Mouse (Mus musculus) left cerebral cortex, adult 11 months (tissue): ENCODE measurements around the gene Plekhm1.
"Not testable (repeated sequence)": the region's sequence is repeated elsewhere in the genome, so short reads cannot be mapped to it uniquely, and the experiment has no call there.

ENCODE experiments used
- DNase-seq: peaks from one replicate; pipeline ENCODE4 v3.0.0; 2022; ENCODE audit warnings: low spot score

Gene Plekhm1

DNA sequence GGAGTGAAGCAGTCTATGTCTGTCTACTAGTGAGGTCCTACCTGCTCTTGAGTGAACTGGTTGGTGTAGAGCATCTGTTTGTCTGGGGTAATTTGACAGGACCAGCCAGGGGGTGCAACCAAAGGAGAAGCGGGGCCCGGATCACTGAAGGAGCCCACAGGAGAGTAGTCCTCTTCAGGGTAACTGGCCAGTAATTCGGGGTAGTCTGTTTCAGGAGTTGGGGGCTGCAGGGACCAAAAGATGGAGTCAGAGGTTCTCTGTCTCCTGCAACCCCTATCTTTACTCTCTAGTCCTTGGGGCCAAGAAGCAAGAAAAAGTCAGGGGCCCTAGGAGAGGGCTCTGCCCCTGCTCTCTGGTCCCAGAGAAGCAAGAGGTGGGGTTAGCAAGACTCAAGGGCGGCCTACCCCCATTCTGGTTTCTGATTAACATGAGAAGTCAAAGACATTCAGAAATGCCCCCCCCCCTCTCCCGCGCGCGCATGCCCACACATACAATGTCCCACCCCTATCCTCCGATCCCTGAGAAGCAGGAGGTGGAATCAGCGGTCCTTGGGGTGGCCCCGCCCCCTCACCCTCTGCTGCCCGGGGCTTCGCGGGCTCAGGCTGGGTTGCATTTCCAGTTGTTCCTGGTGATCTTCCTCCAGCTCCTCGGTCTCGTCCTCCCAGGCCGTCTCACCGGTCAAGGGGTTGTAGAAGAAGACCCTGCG is 72.9 kb downstream of the Plekhm1 start:
- DNase-seq: no peak

DNA sequence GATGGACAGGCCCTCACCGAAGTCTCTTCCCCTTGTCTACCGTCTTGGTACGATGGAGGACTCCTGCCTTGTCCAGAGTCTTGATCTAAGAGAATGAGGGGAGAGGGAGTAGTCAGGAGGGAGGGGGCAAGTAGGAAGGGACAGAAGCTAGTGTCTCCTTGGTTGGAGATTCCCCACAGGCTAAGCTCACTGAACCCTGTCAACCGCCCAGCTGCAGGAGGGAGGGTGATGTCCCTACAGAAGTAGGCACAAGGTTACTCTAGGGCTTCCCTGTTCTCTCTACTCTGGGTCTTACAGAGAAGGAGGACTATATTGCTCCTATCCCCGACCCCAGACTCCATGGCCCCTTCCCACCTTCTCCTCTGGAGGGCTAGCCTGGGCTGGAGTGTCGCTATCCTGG is 73.8 kb downstream of the Plekhm1 start:
- DNase-seq: no peak

DNA sequence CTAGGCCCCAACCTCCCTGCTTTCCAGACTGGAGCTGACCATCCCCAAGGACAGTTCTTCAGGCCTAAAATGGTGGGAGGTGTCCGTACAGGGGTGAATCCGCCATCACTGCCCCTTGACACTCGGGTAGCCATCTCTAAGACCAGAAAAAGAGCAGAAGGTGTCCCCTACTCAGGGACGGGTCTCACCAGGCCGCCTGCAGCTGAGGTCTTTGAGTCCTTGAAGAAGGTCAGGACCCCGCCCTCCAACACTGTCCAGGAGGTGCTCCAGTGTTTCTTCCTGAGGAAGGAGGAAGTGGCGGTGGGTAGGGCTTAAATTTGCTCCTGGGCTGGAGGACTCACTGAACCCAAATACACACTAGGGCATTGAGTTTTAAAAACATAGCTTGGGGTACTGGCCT is 74.4 kb downstream of the Plekhm1 start:
- no peak for DNase-seq

DNA sequence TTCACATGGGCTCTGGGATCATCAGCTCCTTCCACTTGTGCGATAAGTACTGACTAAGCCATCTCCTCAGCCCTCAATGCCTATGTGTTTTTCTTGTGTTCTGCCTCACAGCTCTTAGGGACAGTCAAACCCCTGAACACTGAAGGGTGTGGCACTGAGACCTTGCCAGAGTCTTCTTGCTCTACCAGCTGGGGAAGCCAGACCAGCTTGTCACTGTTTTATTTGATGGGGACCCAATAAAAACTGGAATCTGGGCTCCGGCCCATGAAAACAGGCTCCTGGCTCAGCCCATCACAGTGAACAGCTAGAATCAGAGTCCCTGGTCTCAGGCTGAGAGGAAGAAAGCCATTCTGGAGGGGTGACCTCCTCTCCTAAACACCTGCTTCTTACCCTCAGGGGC is 75.3 kb downstream of the Plekhm1 start:
- no peak for DNase-seq

GRCm38 (mm10) chr11:103335561-103335960 is 76.9 kb downstream of the Plekhm1 start:
- DNase-seq: no peak

GRCm38 (mm10) chr11:103334925-103335324 is 77.6 kb downstream of the Plekhm1 start:
- DNase-seq: no peak

- DNase-seq: no peak
These were observed 78.6 kb downstream of the Plekhm1 start for GRCm38 (mm10) chr11:103333719-103334398.

DNA sequence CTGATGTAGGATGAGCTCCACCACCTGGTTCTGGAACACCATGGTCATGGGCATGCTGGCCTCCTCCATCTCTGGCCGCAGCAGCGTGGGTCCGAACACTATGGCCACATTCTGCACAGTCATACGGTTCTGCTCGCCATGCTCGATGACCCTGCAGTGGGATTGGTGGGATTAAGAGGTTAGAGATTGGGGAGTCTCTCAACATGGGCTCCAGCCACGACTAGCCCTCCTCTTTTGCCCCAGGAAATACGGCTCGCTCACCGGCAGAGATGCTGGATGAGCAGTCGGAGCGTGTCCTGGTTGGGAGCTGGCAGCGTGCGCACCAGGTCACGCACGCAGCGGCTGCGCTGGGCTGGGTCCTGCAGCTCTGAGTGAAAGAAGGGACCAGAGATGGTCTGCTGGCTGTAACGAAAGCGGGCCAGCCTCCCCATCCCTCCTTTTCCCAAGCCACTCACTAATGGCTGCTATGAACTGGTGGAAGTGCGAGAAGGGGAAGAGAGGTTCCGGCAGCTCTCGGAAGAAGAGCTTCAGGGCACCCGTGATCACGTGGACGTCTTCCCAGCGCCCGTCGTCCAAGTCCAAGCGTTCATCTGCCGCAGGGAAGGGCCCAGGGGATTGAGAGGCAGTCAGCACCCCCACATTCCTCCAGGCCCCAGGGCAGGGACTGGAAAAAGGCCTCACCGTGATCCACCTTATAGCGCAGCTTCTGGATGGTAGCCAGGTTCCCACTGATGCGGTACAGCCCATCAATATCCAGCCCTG is 79.4 kb downstream of the Plekhm1 start:
- no peak for DNase-seq

GRCm38 (mm10) chr11:103332186-103332889 is 80.1 kb downstream of the Plekhm1 start:
- peak; percentile 76 for DNase-seq

GRCm38 (mm10) chr11:103331502-103332185 is 80.8 kb downstream of the Plekhm1 start:
- DNase-seq: no peak

DNA sequence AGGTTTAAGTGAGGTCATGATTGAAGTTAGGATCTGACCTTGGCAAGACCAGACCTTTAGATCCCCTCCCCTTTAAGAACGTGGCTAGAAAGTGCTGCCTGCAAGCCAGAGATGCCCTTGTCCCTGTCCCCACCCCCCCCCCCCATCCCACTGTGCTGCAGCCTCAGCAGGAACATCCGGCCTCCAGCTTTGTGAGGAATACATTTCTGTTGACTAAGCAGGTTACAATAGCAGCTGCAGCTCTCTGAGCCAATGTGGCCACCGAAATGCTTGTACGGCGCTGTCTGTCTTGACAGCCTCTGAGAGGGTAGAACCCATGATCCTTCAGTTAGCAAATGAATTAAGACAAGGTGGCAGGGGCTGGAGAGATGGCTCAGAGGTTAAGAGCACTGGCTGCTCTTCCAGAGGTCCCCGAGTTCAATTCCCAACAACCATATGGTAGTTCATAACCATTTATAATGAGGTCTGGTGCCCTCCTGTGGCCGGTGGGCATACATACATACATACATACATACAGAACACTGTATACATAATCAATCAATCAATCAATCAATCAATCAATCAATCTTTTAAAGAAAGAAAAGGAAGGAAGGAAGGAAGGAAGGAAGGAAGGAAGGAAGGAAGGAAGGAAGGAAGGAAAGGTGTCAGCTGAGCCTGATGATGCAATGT is 81.7 kb downstream of the Plekhm1 start:
- DNase-seq: no peak

DNA sequence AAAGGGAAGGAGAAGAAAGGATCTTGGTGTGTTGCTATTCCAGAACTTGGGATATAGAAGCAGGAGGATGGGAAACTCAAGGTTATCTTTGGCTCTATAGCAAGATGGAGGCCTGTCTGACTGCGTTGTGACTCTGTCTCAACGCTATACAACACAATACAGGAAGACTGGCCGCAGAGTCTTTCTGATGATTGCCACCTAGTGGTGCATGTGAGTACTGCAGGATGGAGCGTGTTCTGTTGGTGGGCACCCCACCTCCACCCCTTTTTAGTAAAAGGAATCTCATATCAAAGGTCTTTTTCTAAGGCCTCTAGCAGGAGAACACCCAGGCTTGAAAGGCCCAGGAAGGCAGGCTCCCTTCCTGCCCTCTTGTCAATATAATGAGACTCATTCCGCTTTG is 85.5 kb downstream of the Plekhm1 start:
- peak; percentile 61 for DNase-seq

DNA sequence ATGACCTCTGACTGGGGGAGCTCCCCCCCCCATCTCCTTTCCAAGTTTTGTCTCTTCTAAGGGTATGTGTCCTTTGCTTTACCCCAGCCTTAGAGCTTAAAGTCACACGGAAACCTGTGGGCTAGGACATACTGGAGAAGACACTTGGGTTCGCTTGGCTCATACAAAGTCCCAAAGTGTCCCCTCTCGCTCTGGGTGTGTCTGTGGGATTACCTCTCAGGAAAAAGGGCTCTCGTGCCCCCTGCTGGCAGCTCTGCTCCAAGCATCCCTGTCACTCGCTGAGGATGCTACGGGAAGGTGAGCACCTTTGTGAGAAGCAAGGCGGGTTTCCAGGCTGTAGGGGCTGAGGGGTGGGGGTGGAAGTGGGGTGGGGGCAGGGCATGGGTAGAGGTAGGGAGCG is 87.3 kb downstream of the Plekhm1 start:
- no peak for DNase-seq

DNA sequence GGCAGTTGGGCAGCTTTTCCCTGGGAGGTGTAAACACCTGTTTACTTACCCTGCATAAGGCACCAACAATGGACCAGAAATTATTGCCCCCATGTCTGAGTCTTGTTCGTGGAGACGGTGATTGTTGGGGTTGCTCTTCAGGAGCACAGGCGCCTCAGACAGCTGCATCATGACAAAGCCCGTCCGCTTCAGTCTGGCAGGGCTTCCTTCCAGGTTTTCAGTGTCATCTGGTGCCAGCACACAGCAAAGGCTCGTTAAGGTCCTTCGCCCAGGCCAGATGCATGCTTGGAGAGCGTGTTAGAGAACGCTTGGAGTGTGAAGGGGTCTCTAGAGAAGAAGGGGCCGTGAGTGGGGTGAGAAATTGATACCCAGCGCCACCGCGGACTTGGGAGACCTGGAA is 87.8 kb downstream of the Plekhm1 start:
- no peak for DNase-seq

- DNase-seq: not testable (repeated sequence)
These were observed 89.7 kb downstream of the Plekhm1 start for GRCm38 (mm10) chr11:103322832-103323231.

GRCm38 (mm10) chr11:103320646-103321045 is 91.8 kb downstream of the Plekhm1 start:
- DNase-seq: no peak

GRCm38 (mm10) chr11:103320196-103320595 is 92.3 kb downstream of the Plekhm1 start:
- DNase-seq: no peak

DNA sequence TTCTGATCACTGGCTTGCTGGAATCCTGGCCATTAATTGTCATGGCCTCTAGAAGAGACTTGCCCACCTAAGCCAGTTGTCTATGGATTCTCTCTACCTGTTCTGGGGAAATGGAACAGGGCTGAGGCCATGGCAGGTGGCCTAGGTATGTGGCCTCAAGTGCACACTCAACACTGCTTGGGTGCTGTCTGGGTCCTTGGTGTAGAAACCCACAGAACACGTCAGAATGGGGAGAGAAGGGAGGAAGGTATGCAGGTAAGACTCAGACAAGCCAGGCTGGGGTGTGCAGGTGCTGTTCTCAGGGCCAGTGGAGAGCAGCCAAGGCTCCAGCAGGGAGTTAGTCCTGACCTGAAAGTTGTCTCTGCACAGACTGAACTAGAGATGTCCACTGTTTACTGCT is 94.4 kb downstream of the Plekhm1 start:
- no peak for DNase-seq

GRCm38 (mm10) chr11:103315379-103315778 is 97.1 kb downstream of the Plekhm1 start:
- no peak for DNase-seq

- DNase-seq: no peak
These were observed 97.6 kb downstream of the Plekhm1 start for GRCm38 (mm10) chr11:103314736-103315374.
